Mouse (Mus musculus): ENCODE measurements around the gene Mbd4.
"Not testable (repeated sequence)": the region's sequence is repeated elsewhere in the genome, so short reads cannot be mapped to it uniquely, and the experiment has no call there.

The Mbd4 gene

DNA sequence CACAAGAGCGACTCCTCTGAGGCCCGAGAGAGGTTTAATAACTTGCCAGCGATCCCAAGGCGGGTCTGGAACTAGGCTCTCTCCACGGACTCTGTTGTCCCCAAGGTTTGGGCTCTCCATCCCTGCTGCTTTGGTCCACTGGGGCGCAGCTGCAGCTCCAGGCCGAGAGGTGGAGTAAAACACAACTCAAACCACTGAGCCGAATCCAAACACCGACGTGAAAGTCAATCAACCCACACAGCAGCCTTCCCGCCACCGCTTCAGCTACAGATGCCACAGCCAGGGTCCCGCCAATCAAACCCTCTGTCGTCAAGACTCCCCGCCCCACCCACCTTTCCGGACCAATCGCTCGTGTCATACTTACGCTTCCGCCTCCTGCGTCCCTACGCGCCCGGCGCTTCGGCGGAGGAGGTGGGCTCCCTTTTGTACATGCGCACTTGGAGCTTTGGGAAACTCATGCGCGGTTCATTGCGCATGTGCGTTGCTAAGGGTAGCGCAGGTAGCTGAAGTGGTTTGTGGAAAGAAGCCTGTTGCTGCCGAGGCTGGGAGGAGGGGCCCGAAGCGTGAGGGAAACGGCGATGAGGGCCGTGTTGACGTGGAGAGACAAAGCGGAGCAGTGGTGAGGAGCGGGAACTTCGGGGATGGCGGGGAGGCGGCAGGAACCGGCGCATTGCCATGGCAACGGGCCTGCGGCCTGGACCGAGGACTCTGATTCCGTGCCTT is at the start of gene Mbd4, which contains the start of gene Ift122:
Mbd4 (minus strand) TSS at position 281 of the 723 bp plus-strand sequence.
Ift122 (plus strand) TSS at position 380 of the 723 bp plus-strand sequence.
- peak; percentile 96 to 99 for DNase-seq

DNA sequence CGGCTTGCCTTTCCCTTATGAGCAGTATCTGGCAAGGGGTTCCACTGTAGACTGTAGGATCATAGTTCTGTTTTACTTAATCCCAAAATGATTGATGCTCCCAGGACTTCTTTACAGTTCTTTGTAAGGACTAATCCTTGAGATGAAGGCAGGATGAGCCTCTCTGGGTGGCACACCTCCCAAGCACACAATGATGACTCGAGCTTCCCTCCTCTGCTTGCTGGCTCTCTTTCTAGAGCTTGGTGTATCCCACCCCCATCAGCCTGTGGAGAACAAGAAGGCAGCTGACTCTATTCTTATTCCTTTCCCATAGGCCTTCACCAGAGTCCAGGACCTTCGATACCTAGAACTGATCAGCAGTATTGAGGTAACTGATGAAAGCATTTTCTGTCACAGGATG is 49.4 kb upstream of the Mbd4 start:
- DNase-seq, result no peak

DNA sequence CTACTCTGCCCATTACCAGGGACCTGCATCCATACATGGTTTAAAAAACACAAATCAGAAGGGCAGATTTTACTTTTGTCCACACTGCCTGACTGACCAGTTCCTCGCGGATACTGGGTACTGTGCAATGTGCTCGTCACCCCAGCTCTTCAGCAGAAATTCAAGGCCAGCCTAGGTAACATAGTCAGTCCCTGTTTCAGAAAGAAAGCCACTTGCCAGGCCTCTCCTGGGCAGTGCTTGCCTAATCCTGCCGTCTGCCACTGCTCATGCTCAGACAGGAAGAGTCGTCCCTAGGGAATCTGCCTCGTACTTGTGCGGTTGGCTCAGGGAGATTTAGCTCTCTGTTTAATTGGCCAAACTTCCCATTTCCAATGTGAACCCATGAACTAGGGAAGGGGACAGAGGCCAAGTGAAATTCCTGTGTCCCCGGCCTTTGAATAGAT is 48.3 kb upstream of the Mbd4 start:
- DNase-seq, result peak; percentile 39 to 48

DNA sequence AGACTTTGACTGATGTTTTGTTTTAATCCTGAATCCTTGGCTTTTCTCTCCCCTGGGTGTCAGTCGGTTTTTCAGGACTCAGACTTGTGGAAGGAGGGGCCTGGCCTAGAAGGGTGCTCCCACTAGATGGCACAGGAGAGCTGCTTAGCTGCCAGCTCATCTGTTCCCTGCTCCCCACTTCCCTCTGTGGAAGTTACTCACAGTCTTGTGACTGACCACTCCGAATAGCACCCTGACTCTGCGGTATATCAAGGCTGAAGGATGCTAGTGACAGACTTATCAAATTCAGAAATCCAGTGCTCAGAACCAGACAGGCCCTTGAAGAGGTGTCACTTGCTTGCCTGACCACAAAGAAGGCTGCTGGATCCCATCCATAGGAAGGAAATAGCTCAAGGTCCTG is 47.9 kb upstream of the Mbd4 start:
- DNase-seq, result peak; percentile 87 to 89

DNA sequence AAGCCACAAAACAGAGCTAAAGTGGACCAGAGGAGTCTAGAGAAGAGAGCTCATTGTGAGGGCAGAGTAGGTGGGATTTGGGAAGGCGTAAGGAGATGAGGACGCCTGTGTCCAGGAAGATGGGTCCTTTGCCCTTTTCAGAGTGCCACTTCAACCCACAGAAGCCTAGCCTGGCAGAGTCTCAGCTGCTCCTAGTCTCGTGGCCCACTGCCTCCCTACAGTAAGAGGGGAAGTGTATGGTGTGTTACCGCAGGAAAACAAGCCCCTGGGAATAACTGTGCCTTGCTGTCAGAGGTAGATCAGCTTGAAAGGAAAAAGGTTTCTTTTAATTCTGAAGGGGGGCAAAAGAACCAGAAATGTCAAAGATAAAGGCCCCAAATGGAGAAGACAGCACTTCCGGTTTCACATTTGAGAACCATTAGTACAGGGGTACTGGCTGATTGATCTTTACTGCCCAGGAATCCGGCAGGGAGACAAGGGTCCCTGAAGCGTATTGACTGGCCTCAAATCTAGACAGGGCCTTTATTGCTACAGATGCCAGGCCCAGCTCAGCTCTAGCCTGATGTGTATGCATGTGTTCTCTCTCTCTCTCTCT is 44.9 kb upstream of the Mbd4 start:
- no peak for DNase-seq

DNA sequence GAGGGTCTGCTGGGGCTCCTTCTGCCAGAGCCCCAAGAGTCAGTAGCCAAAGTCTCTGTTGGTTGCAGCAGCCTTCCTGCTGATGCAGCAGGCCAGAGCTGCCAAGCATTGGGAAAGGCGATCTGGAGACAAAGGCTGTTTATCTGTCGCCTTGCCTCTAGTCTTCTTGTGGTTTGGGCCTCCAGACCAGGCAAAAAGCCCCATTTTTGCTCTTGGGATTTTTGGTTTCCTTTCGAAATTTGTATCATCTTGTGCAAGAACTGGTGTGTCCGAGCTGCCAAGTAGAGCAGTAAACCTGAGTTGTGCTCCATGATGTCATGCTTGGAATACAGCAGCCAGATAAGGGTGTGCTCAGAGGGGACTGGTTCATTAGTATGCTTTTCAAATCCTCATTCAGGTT is 43.9 kb upstream of the Mbd4 start:
- no peak for DNase-seq

DNA sequence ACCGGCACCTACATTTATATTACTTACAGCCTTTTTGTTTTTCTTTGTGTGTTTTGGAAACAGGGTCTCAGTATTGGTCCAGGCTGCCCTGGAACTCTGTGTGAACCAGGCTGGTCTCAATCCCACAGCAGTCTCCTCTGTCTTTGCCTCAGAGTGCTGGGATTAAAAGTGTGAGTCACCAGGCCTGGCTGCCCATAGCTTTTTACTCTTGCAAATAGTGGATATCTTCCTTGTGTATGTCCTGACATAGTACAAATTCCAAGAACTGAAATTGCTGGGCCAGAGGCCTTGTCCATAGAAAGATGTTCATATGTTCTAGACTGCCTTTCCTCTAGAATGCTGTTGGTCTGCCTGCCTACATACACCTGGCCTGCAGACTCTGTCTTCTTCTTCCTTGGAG is 43.2 kb upstream of the Mbd4 start:
- no peak for DNase-seq

DNA sequence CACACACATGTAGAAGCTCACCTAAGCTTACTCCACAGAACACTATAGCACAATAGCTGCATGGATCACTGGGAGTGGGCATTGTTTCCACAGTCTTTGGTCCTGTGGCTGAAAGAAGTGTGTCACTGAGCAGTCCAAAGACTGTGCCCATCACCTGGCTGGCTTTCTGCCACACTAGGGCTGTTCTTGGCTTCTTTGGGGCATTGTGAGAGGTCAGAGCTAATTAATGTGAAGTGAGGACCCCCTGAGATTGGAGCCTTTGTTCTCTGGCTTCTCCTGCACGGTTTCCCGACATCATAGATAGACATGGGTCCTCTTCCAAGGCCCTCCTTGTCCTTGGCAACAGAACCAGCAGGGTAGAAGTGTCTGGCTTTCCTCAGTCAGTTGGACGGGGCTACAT is 39.2 kb upstream of the Mbd4 start:
- no peak for DNase-seq

DNA sequence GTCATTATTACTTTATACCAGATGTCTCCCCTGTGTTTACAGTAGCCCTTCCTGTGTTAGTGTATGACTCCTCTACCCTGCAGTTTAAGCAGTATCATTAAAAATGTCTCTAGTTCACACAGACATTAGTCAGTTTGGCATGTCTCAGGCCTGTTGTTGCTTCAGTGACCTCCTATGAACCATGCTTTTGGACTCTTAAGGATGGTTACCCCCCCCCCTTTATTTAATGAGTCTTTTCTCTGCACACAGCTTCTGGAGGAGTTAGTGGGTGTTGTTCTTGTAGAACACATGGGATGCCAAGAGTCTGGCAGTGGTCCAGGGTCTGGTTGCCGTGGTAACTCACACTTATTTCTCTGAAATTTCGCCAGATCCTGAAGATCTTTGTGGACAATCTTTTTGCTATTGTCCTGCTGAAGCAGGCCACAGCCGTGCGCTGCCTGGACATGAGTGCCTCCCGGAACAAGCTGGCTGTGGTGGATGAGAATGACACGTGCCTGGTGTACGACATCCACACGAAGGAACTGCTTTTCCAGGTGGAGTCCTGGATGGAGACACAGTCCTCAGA is 38.4 kb upstream of the Mbd4 start:
- DNase-seq, result peak; percentile 50 to 61

DNA sequence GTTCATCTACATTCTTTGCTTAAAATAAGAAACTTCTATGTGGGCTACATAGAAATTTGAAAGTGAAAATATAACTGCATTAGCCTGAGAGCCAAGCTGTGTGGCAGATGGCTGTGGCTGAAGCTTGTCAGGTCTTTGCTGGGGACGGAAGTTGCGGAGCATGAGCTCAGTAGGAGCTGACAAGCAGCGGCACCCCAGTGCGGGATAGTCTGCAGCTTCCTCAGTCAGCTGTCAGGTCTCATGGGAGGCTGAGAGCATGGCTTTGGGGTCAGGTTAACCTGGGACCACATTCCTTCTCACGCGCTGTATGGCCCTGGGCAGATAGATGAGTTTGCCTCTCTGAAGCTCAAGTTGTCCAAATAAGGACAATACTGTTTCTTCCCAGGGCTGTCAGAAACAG is 37.9 kb upstream of the Mbd4 start:
- DNase-seq, result peak in 1 of 2 experiments; percentile 39

DNA sequence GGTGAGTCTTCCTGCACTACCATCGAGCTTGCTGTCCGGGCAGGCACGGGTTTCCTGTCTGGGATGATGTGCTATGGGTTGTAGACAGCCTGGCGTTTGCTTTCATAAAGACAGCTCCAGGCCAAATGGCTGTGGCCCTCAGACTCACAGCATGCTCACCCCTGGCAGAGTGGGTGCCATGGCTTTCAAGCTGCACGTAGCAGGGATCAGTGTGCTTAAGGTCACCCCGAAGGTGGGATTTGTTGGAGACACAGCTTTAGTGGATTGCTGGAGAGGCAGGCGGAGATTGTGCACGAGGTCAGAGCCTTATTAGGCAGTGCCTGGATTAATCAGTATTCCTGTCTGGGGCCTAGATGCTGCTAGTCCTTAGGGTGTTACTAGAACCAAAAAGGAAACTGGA is 37.4 kb upstream of the Mbd4 start:
- no peak for DNase-seq

DNA sequence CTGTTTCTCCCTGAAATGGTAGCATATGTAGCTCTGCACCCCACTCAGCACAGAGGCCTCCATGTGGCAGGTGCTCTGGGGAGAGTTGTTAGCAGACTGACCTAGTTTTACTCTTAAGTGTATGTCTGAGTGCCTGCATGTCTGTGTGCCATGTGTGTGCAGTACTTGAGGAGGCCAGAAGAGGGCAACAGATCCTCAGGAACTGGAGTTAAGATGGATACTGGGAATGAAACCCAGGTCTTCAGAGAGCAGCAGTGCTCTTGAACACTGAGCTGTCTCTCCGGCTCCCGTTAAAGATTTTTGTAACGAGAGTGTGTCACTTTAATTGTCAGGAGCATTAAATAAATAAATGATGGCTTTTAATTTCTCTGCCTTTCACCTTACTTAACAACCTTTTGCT is 35.1 kb upstream of the Mbd4 start:
- no peak for DNase-seq

DNA sequence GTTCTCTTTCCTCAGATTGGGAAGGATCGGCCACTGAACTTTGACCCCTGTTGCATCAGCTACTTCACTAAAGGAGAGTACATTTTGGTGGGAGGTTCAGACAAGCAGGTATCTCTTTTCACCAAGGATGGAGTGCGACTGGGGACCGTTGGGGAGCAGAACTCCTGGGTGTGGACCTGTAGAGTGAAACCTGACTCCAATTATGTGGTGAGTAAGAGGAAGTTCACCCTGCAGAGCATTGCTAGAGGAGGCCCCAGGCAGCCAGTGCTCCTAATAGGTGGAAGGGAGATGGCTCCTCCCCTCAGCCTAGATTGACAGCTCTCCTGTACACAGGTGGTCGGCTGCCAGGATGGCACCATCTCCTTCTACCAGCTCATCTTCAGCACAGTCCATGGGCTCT is 33.7 kb upstream of the Mbd4 start:
- DNase-seq, result no peak

DNA sequence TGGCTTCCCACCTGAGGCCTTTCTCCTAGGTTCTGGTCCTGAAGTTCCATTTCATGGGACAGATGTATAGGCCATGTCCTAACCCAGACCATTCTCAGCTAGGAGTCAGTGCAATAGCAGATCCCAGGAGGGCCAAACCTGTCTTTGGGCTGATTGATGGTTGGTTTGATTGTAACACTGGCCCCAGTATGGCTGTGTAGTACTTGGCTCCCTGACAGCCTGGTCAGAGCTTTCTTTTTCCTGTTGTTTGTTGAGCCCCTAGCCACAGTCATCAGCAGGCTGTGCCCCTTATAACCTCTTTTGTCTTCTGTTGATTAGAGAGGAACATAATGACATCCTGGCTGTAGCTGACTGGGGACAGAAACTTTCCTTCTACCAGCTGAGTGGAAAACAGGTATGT is 30.8 kb upstream of the Mbd4 start:
- DNase-seq, result no peak

DNA sequence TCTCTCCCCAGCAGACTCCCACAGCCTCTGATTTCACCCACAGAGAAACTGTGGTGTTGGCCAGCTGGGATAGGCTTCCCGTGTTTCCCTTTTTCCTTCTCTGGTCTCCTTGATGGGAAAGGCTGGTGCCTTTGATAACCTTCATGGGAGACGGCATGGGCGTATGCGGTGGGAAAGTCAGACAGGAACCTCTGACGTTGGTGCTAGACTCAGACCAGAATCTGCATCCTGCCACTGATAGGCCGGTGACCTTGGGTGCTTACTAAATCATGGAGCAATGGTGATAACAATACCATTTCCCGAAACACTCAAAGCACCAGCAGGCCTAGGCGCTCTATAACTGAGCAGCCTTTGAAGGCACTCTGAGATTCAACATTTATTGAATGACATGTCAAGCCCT is 27.6 kb upstream of the Mbd4 start:
- no peak for DNase-seq

DNA sequence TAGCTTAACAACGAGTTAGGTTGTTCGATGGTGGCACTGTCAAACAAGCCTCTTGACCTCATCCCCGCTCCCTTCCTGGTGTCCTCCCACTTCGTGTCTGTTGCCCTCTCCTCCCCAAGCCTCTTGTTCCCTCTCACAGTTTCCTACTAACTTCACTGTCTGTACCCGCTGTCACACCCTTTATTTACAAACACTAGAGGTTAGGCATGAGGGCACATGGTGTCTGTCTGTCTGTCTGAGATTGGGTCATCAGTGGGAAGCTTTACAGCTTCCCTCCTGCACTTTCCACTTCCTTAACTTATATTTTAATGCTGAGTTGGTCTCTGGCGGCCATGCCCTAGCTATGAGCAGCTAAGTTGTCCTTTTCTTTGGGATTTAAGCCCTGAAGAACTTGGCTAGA is 26.6 kb upstream of the Mbd4 start:
- DNase-seq, result no peak

DNA sequence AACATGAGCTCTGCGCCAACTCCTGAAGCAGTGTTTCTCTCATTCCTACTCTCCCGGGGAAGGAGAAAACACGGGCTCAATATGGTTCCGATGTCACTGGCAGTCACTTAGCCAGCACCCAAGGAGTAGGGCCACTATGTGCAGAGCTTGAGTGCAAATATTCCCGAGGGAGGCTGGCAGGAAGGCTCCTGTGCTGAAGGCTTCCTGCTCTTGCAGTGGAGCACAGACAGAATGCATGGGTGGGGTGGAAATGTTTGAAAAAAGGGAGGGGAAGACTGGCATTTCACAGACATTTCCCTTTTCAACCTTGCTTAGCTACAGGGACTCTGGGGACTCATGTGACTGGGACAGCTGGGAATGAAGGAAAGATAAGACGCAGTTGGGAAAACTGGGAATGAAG is 25.5 kb upstream of the Mbd4 start:
- DNase-seq, result no peak

DNA sequence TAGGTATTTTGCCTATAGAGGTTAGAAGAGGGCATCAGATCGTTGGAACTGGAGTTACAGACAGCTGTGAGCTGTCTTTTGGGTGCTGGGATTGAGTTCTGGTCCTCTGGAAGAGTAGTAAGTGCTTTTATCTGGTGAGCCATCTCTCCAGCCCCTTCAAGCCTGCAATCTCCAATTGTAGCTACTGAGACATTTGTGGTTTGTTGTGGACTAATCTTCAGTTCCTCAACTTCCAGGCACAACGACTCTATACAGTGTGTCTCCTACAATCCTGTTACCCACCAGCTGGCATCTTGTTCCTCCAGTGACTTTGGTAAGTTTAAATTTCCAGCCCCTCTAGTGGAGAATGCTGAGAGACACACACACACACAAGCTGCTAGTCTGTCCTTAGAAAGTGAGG is 24.1 kb upstream of the Mbd4 start:
- DNase-seq, result no peak

DNA sequence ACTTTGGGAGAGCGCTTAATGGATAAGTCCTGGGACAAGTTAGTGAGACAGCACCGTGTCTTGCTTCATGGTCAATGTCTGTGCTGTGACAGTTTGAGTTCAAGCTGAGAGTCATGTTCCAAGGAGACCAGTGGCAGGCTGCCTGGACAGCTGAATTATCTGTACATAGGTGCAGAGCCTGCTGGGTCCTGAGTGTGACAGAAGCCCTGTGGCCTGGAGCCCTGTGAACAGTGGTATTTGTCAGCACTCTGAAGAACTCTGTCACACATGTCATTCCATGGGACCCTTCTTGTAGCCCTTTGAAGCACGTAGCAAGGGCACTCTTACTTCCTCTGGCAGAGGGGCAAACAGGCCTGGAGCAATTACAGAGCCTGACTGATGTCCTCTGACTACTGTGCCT is 18.1 kb upstream of the Mbd4 start:
- not testable (repeated sequence) for DNase-seq

DNA sequence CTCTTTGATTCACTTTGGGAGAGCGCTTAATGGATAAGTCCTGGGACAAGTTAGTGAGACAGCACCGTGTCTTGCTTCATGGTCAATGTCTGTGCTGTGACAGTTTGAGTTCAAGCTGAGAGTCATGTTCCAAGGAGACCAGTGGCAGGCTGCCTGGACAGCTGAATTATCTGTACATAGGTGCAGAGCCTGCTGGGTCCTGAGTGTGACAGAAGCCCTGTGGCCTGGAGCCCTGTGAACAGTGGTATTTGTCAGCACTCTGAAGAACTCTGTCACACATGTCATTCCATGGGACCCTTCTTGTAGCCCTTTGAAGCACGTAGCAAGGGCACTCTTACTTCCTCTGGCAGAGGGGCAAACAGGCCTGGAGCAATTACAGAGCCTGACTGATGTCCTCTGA is 14.0 kb upstream of the Mbd4 start:
- DNase-seq, result not testable (repeated sequence)

DNA sequence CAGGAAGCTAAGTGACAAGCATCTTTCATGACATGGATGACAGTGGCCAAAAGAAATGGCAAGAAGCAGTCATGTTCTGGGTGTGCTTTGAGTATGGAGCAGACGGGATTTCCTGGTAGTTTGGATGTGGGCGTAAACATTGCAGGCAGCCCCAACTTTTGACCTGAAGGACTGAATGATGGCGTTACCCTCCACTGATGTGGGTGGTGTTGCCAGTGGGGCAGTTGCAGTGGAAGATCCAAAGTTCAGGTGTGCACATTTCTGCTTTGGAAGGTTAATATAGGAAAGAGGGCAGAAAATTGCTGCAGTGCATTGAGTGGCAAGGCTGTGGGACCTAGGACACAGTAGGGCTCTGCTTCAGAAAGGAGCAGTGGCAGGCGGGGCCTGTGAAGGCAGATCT is 12.1 kb upstream of the Mbd4 start:
- DNase-seq, result no peak

DNA sequence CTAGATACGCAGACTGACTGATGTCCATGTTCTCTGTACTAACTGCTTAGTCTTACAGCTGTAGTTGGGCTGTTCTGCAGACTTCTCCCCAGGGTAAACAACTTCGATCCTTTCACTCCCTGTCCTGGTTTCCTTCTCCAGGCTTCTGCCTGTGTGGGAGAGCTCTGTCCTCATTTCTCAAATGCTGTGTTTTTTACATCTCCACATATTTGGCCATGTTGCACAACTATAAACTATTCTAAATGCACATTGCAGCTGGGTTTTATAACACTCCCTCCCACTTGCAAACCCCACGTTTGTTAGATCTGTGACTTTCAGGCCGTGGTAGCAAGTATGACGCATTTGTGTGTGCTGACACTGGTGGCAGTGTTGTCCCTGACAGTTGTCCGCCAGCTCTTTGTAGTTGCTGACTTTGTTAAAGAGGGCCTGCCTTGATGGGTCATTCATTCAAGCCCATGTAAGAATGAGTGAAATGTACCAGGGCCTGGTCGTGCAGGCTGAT is 10.2 kb upstream of the Mbd4 start:
- no peak for DNase-seq

DNA sequence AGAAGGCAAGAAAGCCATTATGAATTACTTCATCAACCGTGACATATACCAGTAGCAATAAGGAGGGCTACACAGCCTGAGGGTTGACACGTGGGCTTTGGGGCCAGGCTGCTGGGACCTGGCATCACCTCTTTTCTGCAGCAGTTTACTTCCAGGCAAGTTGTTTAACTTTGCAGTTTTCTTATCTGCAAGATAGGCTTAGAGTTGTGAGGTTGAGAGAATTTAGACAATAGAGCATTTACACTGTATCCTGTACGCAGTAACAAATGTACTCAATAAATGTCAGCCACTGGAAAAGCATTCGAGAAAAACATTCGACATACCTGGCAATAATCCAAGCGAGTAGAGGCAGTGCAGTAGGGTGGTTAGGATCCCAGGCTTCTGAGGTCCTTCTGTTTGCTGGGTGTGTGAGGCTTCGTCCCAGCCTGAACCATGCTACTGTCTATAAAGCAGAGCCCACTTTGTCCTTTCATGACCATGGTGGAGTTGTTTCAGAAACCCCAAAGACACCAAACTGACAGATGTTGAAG is 6.9 kb upstream of the Mbd4 start:
- DNase-seq, result no peak

DNA sequence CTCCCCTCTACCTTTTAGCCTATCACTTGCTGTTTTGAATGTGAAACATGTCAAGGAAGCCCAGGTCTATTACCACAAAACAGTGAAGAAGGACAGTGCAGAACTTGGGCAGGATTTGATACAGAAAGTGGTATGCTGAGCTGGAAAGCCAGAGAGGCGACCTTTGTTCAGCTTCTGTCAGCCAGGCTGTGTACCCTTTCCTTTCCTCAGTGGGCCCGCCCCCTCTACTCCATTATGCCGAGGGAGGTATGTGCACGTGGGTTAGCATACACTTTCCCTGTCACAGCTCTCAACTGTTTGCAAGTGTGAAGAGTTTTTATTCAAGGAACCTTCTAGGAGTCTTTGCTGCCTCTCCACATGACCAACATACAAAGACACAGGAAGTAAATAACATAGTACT is 6.1 kb upstream of the Mbd4 start:
- DNase-seq, result no peak

Data from cerebellum, adult 18-20 months (tissue).